Mouse (Mus musculus) hindlimb bud, embryonic 11.5 days (tissue): ENCODE data around the gene Coq10a.

Experiments used
- DNase-seq: peaks from one replicate; pipeline ENCODE4 v3.0.0-alpha.2; 2012; ENCODE audit warnings: low read depth, low spot score; ENCODE audit errors: extremely low spot score

Gene Coq10a

GRCm38 (mm10) chr10:128368402-128369217 lies at the start of gene Coq10a:
TSS of gene Coq10a (minus strand) at chr10:128368997.
- peak; percentile 53 for DNase-seq

- DNase-seq: no peak
Observed at GRCm38 (mm10) chr10:128414848-128415247, 46.1 kb upstream of the Coq10a start.

- no peak for DNase-seq
Observed at GRCm38 (mm10) chr10:128413076-128413475, 44.3 kb upstream of the Coq10a start.

- DNase-seq: no peak
Observed at GRCm38 (mm10) chr10:128412558-128412957, 43.8 kb upstream of the Coq10a start.

- DNase-seq: no peak
Observed at GRCm38 (mm10) chr10:128412055-128412381, 43.2 kb upstream of the Coq10a start.

GRCm38 (mm10) chr10:128411211-128412054 lies 42.6 kb upstream of the Coq10a start, which contains the start of the genes Nabp2 and Rnf41:
TSS of gene Nabp2 (minus strand) at chr10:128411492.
TSS of gene Rnf41 (plus strand) at chr10:128411657.
- peak; percentile 88 for DNase-seq

- DNase-seq: no peak
Observed at GRCm38 (mm10) chr10:128410560-128410845, 41.7 kb upstream of the Coq10a start.

GRCm38 (mm10) chr10:128409692-128410559 lies 41.1 kb upstream of the Coq10a start:
- DNase-seq: peak; percentile 93

GRCm38 (mm10) chr10:128408591-128409535 lies 40.1 kb upstream of the Coq10a start:
- DNase-seq: no peak

- no peak for DNase-seq
Observed at GRCm38 (mm10) chr10:128403931-128404330, 35.1 kb upstream of the Coq10a start.

- no peak for DNase-seq
Observed at GRCm38 (mm10) chr10:128401638-128402037, 32.8 kb upstream of the Coq10a start.

- no peak for DNase-seq
Observed at GRCm38 (mm10) chr10:128401056-128401455, 32.3 kb upstream of the Coq10a start, which contains the start of gene Slc39a5. TSS of gene Slc39a5 (minus strand) at chr10:128401229.

GRCm38 (mm10) chr10:128400338-128400737 lies 31.5 kb upstream of the Coq10a start:
- no peak for DNase-seq

- DNase-seq: no peak
Observed at GRCm38 (mm10) chr10:128397466-128397865, 28.7 kb upstream of the Coq10a start.

GRCm38 (mm10) chr10:128396716-128397264 lies 28.0 kb upstream of the Coq10a start:
- DNase-seq: no peak

GRCm38 (mm10) chr10:128396017-128396673 lies 27.3 kb upstream of the Coq10a start:
- no peak for DNase-seq

- DNase-seq: no peak
Observed at GRCm38 (mm10) chr10:128391850-128392249, 23.1 kb upstream of the Coq10a start.

GRCm38 (mm10) chr10:128390366-128390765 lies 21.6 kb upstream of the Coq10a start:
- DNase-seq: no peak

- DNase-seq: no peak
Observed at GRCm38 (mm10) chr10:128389570-128389969, 20.8 kb upstream of the Coq10a start.
